22 mouse cellular contexts compared by ENCODE assay signal in the genomic region with DNA sequence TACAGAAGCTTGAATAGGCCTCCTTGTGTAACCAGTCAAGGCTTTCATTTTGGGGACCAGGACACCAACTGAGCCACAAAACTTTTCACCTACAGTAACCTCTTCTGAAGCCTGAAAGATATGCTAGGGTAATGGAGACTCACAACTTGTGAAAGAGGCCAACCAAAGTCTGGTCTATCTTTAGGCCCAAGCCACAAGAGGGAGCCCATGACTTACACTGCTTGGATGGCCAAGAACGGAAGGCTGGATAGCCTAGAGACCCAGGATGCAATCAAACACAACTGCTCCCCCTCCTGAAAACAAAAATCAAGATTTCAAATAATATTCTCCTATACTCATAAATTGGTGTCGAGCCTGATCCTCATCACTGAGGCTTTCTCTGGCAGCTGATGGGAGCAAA.
A peak's percentile ranks its signal among the peaks of the same experiment; 100 is the strongest.
DNase-seq lines count a peak whose midpoint lies in the region; ATAC-seq and TF ChIP-seq lines count a peak whose summit lies in the region.
"Had no signal": no experiment of that assay in that cellular context is flagged by ENCODE, and none has a peak within 500 bp of the region (broad histone marks: within the 10 kb centered on the region; RNA-seq: fewer than 3 reads in every experiment).

No protein-coding gene starts in this region.

- in situ Hi-C loops in ES-E14 (cut with MboI; ENCODE audit: low sequenced_read_pairs in 2 of 2, unreplicated experiment in 2 of 2) = no loop called here

- H3K27ac ChIP-seq in heart, postnatal 0 days (ENCODE audit: low read depth) = no peak overlapping the region
- H3K27ac ChIP-seq in neural tube, embryonic 11.5 days (ENCODE audit: low read depth, low read length) = no peak overlapping the region
- H3K27ac ChIP-seq in ES-E14 (ENCODE audit: insufficient read depth, low read depth, low read length, poor library complexity, severe bottlenecking) = no peak overlapping the region
- H3K27ac ChIP-seq in liver, embryonic 11.5 days (ENCODE audit: low read depth, low read length) = no peak overlapping the region
- H3K27ac ChIP-seq: forebrain, embryonic 12.5 days; heart, adult 2 months; heart, embryonic 15.5 days; hindbrain, embryonic 10.5 days; kidney, embryonic 15.5 days; limb, embryonic 15.5 days; midbrain, embryonic 13.5 days had no signal

- intact Hi-C loops in heart, postnatal 25 days (cut with DNase I) = no loop called here

- no peak overlapping the region for H3K9ac ChIP-seq in heart, postnatal 0 days (replicated peaks; ENCODE audit: low read depth, low read length)
- no peak overlapping the region for H3K9ac ChIP-seq in neural tube, embryonic 11.5 days (ENCODE audit: low read length)
- H3K9ac ChIP-seq in ES-E14 (ENCODE audit: insufficient read depth, low read depth, low read length, poor library complexity, severe bottlenecking) = no peak overlapping the region
- H3K9ac ChIP-seq in liver, embryonic 11.5 days (ENCODE audit: low read depth, low read length) = no peak overlapping the region
- H3K9ac ChIP-seq: forebrain, embryonic 12.5 days; heart, embryonic 15.5 days; kidney, embryonic 15.5 days; limb, embryonic 15.5 days; midbrain, embryonic 13.5 days had no signal

- H3K9me3 ChIP-seq in heart, postnatal 0 days (replicated peaks; ENCODE audit: control insufficient read depth, low read length) = no peaks in the 10 kb centered on the region
- H3K9me3 ChIP-seq in neural tube, embryonic 11.5 days (ENCODE audit: control insufficient read depth, low read length) = no peaks in the 10 kb centered on the region
- H3K9me3 ChIP-seq in ES-E14 (ENCODE audit: control insufficient read depth, insufficient read depth, low read depth, low read length) = no peaks in the 10 kb centered on the region
- no peaks in the 10 kb centered on the region for H3K9me3 ChIP-seq in liver, embryonic 11.5 days (ENCODE audit: control insufficient read depth, low read length)
- H3K9me3 ChIP-seq: forebrain, embryonic 12.5 days; heart, embryonic 15.5 days; hindbrain, embryonic 10.5 days; kidney, embryonic 15.5 days; limb, embryonic 15.5 days; midbrain, embryonic 13.5 days had no signal

- no peak for DNase-seq in heart, postnatal 0 days (ENCODE audit: low spot score)
- DNase-seq in heart, postnatal 25 days (ENCODE audit: low spot score) = no peak
- peak; percentile 10 for DNase-seq in neural tube, embryonic 11.5 days (ENCODE audit: low spot score)
- no peak for DNase-seq in neural tube, embryonic 10.5 days (ENCODE audit: extremely low spot score, low spot score)
- DNase-seq in ES-E14 (ENCODE audit: low read depth, low spot score) = peak; percentile 4
- DNase-seq in embryo, embryonic 9.5 days (ENCODE audit: extremely low spot score) = peak; percentile 2
- DNase-seq in cerebellum, postnatal 4 days (ENCODE audit: low spot score in 2 of 2) = no peak
- no peak for DNase-seq in liver, embryonic 11.5 days (ENCODE audit: low spot score)
- DNase-seq: cerebellum, adult 9-11 months; gastrocnemius, postnatal 25 days; heart, adult 2 months; layer of hippocampus, postnatal 36 days; thymus, postnatal 14 days had no signal

- no peak for TF ChIP-seq EP300 in heart, postnatal 0 days (IDR thresholded peaks at IDR 0.05; ENCODE audit: low read depth)

- no peak for ATAC-seq in heart, postnatal 0 days (ENCODE audit: insufficient read depth, low read depth)
- ATAC-seq in neural tube, embryonic 11.5 days (ENCODE audit: insufficient read depth, low FRiP score, low TSS enrichment) = no peak
- no peak for ATAC-seq in liver, embryonic 11.5 days (replicated peaks; ENCODE audit: low FRiP score)
- ATAC-seq: lung, postnatal 0 days; midbrain, embryonic 13.5 days had no signal

- TF ChIP-seq CTCF in heart, postnatal 0 days (IDR thresholded peaks at IDR 0.05; ENCODE audit: low read depth) = peak; percentile 14; the same call in 1 of the 2 replicates

- H3K4me1 ChIP-seq in heart, postnatal 0 days (ENCODE audit: control insufficient read depth, insufficient read depth) = no peaks in the 10 kb centered on the region
- H3K4me1 ChIP-seq in neural tube, embryonic 11.5 days (ENCODE audit: control insufficient read depth, insufficient read depth, low read length) = no peaks in the 10 kb centered on the region
- H3K4me1 ChIP-seq in ES-E14 (ENCODE audit: control insufficient read depth in 2 of 2, insufficient read depth in 2 of 2, low read length in 2 of 2, poor library complexity in 1 of 2) = no peaks in the 10 kb centered on the region
- H3K4me1 ChIP-seq in liver, embryonic 11.5 days (replicated peaks; ENCODE audit: control insufficient read depth, insufficient read depth, low read length) = no peaks in the 10 kb centered on the region
- H3K4me1 ChIP-seq: forebrain, embryonic 12.5 days; heart, embryonic 15.5 days; hindbrain, embryonic 10.5 days; kidney, embryonic 15.5 days; limb, embryonic 15.5 days; midbrain, embryonic 13.5 days had no signal

- no peak overlapping the region for H3K4me3 ChIP-seq in heart, postnatal 0 days (ENCODE audit: low read depth, low read length)
- no peak overlapping the region for H3K4me3 ChIP-seq in neural tube, embryonic 11.5 days (ENCODE audit: low read depth, low read length)
- no peak overlapping the region for H3K4me3 ChIP-seq in ES-E14 (ENCODE audit: insufficient read depth in 1 of 2, low read depth in 1 of 2, low read length in 2 of 2, poor library complexity in 1 of 2, severe bottlenecking in 1 of 2)
- H3K4me3 ChIP-seq in liver, embryonic 11.5 days (ENCODE audit: low read depth, low read length) = no peak overlapping the region
- H3K4me3 ChIP-seq: forebrain, embryonic 12.5 days; heart, adult 2 months; heart, embryonic 15.5 days; hindbrain, embryonic 10.5 days; kidney, embryonic 15.5 days; limb, embryonic 15.5 days; midbrain, embryonic 13.5 days; myocyte had no signal

- H3K36me3 ChIP-seq in heart, postnatal 0 days (replicated peaks; ENCODE audit: control insufficient read depth, insufficient read depth, low read length) = no peaks in the 10 kb centered on the region
- no peaks in the 10 kb centered on the region for H3K36me3 ChIP-seq in neural tube, embryonic 11.5 days (ENCODE audit: control insufficient read depth, insufficient read depth, low read length)
- H3K36me3 ChIP-seq in ES-E14 (ENCODE audit: control insufficient read depth, insufficient read depth, low read length, poor library complexity, severe bottlenecking) = no peaks in the 10 kb centered on the region
- no peaks in the 10 kb centered on the region for H3K36me3 ChIP-seq in liver, embryonic 11.5 days (ENCODE audit: control insufficient read depth, insufficient read depth, low read length)
- H3K36me3 ChIP-seq: forebrain, embryonic 12.5 days; G1E; heart, embryonic 15.5 days; hindbrain, embryonic 10.5 days; kidney, embryonic 15.5 days; limb, embryonic 15.5 days; midbrain, embryonic 13.5 days had no signal

- no peaks in the 10 kb centered on the region for H3K27me3 ChIP-seq in heart, postnatal 0 days (ENCODE audit: control insufficient read depth, insufficient read depth, low read length)
- no peaks in the 10 kb centered on the region for H3K27me3 ChIP-seq in neural tube, embryonic 11.5 days (ENCODE audit: control insufficient read depth, insufficient read depth, low read length)
- no peaks in the 10 kb centered on the region for H3K27me3 ChIP-seq in liver, embryonic 11.5 days (replicated peaks; ENCODE audit: control insufficient read depth, insufficient read depth, low read length)
- H3K27me3 ChIP-seq: forebrain, embryonic 12.5 days; heart, embryonic 15.5 days; kidney, embryonic 15.5 days; limb, embryonic 15.5 days; midbrain, embryonic 13.5 days had no signal

- H3K4me2 ChIP-seq in heart, postnatal 0 days (ENCODE audit: low read depth, low read length) = no peak overlapping the region
- no peak overlapping the region for H3K4me2 ChIP-seq in neural tube, embryonic 11.5 days (ENCODE audit: low read depth)
- H3K4me2 ChIP-seq in liver, embryonic 11.5 days = no peak overlapping the region
- H3K4me2 ChIP-seq: forebrain, embryonic 12.5 days; heart, embryonic 15.5 days; kidney, embryonic 15.5 days; limb, embryonic 15.5 days; midbrain, embryonic 13.5 days had no signal

- 46% methylated on average over 2 of the region's 2 CpGs for WGBS in heart, postnatal 0 days
- 62% methylated on average over 2 of the region's 2 CpGs for WGBS in neural tube, embryonic 11.5 days
- 58% methylated on average over 2 of the region's 2 CpGs for WGBS in liver, embryonic 11.5 days

TF ChIP-seq in ES-E14, 5 proteins besides CTCF, POLR2A, EP300 and RAD21:
- TF ChIP-seq HCFC1 (IDR thresholded peaks at IDR 0.05; ENCODE audit: borderline replicate concordance, insufficient read depth, low read length) (no peak), MAFK (IDR thresholded peaks at IDR 0.05; ENCODE audit: insufficient read depth, low read depth, low read length) (no peak)

Comparison
In these comparisons a context has a peak if more than half of its experiments do, and no peak if none do; other contexts are left out.
1. DNase-seq: peak in neural tube, embryonic 11.5 days (single experiment), ES-E14 (single experiment) and embryo, embryonic 9.5 days (single experiment); none in heart, postnatal 0 days (single experiment), heart, postnatal 25 days (single experiment), neural tube, embryonic 10.5 days (single experiment), cerebellum, postnatal 4 days (0 of 2) and liver, embryonic 11.5 days (single experiment).